Mouse (Mus musculus): ENCODE data around the gene Ntn5. TPM values are rescaled to one million over a fixed set of nuclear protein-coding genes. Genes with fewer than 3 reads are reported as not detected.

Ntn5 gene
- total and polyA plus RNA-seq, 3 experiments = 0.08 to 0.57 TPM; not detected in 1

DNA sequence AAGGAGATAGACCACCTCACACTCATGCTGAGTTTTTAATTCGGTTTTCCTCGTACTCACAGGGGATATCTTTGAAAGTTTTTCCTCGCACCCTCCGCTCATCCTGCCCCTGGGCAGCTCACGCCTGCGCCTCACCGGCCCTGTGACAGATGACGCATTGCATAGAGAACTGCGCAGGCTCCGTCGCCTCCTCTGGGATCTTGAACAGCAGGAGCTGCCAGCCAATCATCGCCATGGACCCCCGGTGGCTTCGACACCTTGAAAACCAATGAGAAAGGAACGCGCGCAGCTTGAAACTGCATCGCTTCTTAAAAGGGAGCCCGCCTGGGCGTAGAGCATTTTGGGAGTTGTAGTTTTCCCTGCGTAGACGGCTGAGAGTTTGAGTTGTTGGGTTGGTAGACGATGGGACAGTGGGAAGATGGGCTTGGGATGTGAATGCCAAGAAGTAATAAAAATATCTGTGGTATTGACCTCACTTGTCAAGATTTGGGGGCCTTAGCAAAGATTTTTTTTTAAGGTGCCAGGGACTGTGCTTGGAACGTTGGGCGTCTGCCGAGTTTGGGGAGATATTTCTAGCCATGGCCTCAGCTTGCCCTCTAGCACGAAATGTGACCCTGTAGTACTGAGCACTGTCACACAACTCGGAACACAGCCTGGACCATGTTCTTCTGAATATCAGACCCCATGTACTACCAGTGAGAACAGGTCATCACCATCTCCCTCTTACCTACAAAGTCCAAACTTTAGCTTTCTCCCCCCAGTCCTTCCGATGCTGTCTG is 45.0 kb upstream of the Ntn5 start:
- dilution Hi-C loops (cut with MboI; ENCODE audit: extremely low pct_ligation_motif_present, extremely low pct_unique_long_range_greater_than_20kb, low sequenced_read_pairs) = no loop called here
- H3K4me1 ChIP-seq (ENCODE audit: control insufficient read depth in 1 of 2, insufficient read depth in 2 of 2) = peaks cover 23 to 91% of the 10 kb centered on the region in 2 experiments

GRCm38 (mm10) chr7:45639561-45640027 is 44.2 kb upstream of the Ntn5 start, which contains the start of gene Mamstr:
TSS of gene Mamstr (plus strand) at chr7:45639977.
- dilution Hi-C loops (cut with MboI; ENCODE audit: extremely low pct_ligation_motif_present, extremely low pct_unique_long_range_greater_than_20kb, low sequenced_read_pairs) (no loop called here), in situ Hi-C loops (cut with MboI; ENCODE audit: low pct_ligation_motif_present, low pct_unique_long_range_greater_than_20kb, low sequenced_read_pairs) (loop anchor here (5.0 kb wide), 1 partner anchor 43 kb away; the partner anchor contains the start of gene Ntn5)
- H3K9ac ChIP-seq (ENCODE audit: insufficient read depth, low read depth) = no peak within 1 kb of the TSS
- H3K36me3 ChIP-seq (replicated peaks in 1 of 2; ENCODE audit: control insufficient read depth in 1 of 2, insufficient read depth in 1 of 2, low read length in 1 of 2) = peaks cover 0 to 14% of the 10 kb centered on the region in 2 experiments
- no peaks in the 10 kb centered on the region for H3K79me2 ChIP-seq (replicated peaks; ENCODE audit: control insufficient read depth, extremely low read depth, insufficient read depth, poor library complexity, severe bottlenecking)
- H3K4me2 ChIP-seq (ENCODE audit: insufficient read depth, low read depth, poor library complexity, severe bottlenecking) = no peak within 1 kb of the TSS
- peaks cover 31 to 95% of the 10 kb centered on the region in 2 experiments for H3K4me1 ChIP-seq (ENCODE audit: control insufficient read depth in 1 of 2, insufficient read depth in 2 of 2)
- no peak for TF ChIP-seq ELF1 (IDR thresholded peaks at IDR 0.05; ENCODE audit: low read depth, low read length)
- peak in 1 of 2 experiments; percentile 1; a peak in 1 of 4 replicates for TF ChIP-seq CTCF (conservative IDR thresholded peaks at IDR 0.05 in 1 of 2, IDR thresholded peaks at IDR 0.05 in 1 of 2; ENCODE audit: low read depth in 2 of 2, low read length in 2 of 2)
- no peak for TF ChIP-seq MAX (IDR thresholded peaks at IDR 0.05; ENCODE audit: low read length)
- H3K9me3 ChIP-seq (replicated peaks; ENCODE audit: low read length) = peaks cover 10% of the 10 kb centered on the region
- H3K27me3 ChIP-seq (replicated peaks) = no peaks in the 10 kb centered on the region
- no peak for DNase-seq (ENCODE audit: extremely low read depth)
- H3K4me3 ChIP-seq (replicated peaks in 1 of 3; ENCODE audit: low read depth in 2 of 3, low read length in 2 of 3, poor library complexity in 1 of 3) = no peak within 1 kb of the TSS
- H3K27ac ChIP-seq (ENCODE audit: insufficient read depth, low read depth) = no peak within 1 kb of the TSS

More for the DNA sequence above, 45.0 kb upstream of the Ntn5 start:
- Histone ChIP-seq H3K9me3 (replicated peaks; ENCODE audit: low read length) (peaks cover 10% of the 10 kb centered on the region), H3K27ac (ENCODE audit: insufficient read depth, low read depth) (no peak overlapping the region), H3K27me3 (replicated peaks) (no peaks in the 10 kb centered on the region), H3K36me3 (replicated peaks in 1 of 2; ENCODE audit: control insufficient read depth in 1 of 2, insufficient read depth in 1 of 2, low read length in 1 of 2) (peaks cover 0 to 14% of the 10 kb centered on the region in 2 experiments), H3K79me2 (replicated peaks; ENCODE audit: control insufficient read depth, extremely low read depth, insufficient read depth, poor library complexity, severe bottlenecking) (no peaks in the 10 kb centered on the region), H3K4me3 (replicated peaks in 1 of 3; ENCODE audit: low read depth in 2 of 3, low read length in 2 of 3, poor library complexity in 1 of 3) (no peak overlapping the region), H3K4me2 (ENCODE audit: insufficient read depth, low read depth, poor library complexity, severe bottlenecking) (no peak overlapping the region), H3K9ac (ENCODE audit: insufficient read depth, low read depth) (no peak overlapping the region)
- in situ Hi-C loops (cut with MboI; ENCODE audit: low pct_ligation_motif_present, low pct_unique_long_range_greater_than_20kb, low sequenced_read_pairs) = loop anchor here (5.0 kb wide), 1 partner anchor 43 kb away; the partner anchor contains the start of gene Ntn5
- DNase-seq (ENCODE audit: extremely low read depth) = no peak
- TF ChIP-seq HCFC1 (IDR thresholded peaks at IDR 0.05; ENCODE audit: low read depth, low read length) (peak; percentile 22; the same call in 1 of the 2 replicates), USF2 (conservative IDR thresholded peaks at IDR 0.05; ENCODE audit: low read depth, low read length) (no peak)

DNA sequence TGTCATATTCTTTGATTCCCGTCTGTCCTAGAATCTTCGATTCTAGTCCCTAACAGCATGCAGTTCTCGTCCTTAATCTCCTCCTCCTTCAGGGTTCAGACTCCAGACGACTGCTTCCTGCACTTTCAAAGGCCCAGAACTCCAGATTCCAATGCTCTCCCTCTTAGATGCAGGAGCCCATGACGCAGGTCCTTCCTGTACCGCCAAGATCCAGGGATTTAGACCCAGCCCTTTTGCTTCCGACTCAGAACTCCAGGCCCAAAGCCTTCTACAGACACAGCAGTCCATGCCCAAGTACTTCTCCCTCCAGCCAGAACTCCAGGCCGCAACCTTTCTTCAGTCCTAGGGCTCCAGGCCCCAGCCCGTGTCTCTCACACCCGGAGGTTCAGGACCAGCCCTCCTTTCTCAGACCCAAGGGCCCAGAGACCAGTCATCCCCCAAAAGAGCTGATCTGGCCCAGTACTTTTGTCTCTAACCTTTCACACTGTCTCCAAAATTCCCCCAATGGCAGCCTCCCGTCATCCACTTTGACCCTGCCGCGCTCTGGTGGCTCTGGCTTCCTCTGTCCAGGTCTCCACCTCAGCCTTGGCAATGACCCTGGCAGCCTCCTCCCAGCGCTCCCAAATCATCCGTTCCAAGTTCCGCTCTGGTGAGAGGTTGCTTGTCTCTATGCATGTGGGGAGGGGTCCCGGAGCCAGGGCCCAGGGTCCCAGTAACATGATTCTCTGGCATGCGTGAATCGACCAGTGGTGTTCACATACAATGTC is 43.4 kb upstream of the Ntn5 start:
- H3K9ac ChIP-seq (ENCODE audit: insufficient read depth, low read depth) = no peak overlapping the region
- DNase-seq (ENCODE audit: extremely low read depth) = no peak
- no peak overlapping the region for H3K27ac ChIP-seq (ENCODE audit: insufficient read depth, low read depth)
- no peaks in the 10 kb centered on the region for H3K27me3 ChIP-seq (replicated peaks)
- H3K79me2 ChIP-seq (replicated peaks; ENCODE audit: control insufficient read depth, extremely low read depth, insufficient read depth, poor library complexity, severe bottlenecking) = no peaks in the 10 kb centered on the region
- H3K36me3 ChIP-seq (replicated peaks in 1 of 2; ENCODE audit: control insufficient read depth in 1 of 2, insufficient read depth in 1 of 2, low read length in 1 of 2) = peaks cover 0 to 12% of the 10 kb centered on the region in 2 experiments
- in situ Hi-C loops (cut with MboI; ENCODE audit: low pct_ligation_motif_present, low pct_unique_long_range_greater_than_20kb, low sequenced_read_pairs) = no loop called here
- dilution Hi-C loops (cut with MboI; ENCODE audit: extremely low pct_ligation_motif_present, extremely low pct_unique_long_range_greater_than_20kb, low sequenced_read_pairs) = no loop called here
- H3K4me2 ChIP-seq (ENCODE audit: insufficient read depth, low read depth, poor library complexity, severe bottlenecking) = no peak overlapping the region
- H3K4me3 ChIP-seq (replicated peaks in 1 of 3; ENCODE audit: low read depth in 2 of 3, low read length in 2 of 3, poor library complexity in 1 of 3) = no peak overlapping the region
- TF ChIP-seq MXI1 (IDR thresholded peaks at IDR 0.05; ENCODE audit: low read depth, low read length) = no peak
- TF ChIP-seq UBTF (IDR thresholded peaks at IDR 0.05; ENCODE audit: low read depth, low read length) = no peak
- no peak for TF ChIP-seq PAX5 (IDR thresholded peaks at IDR 0.05; ENCODE audit: low read length)
- TF ChIP-seq MEF2A (IDR thresholded peaks at IDR 0.05; ENCODE audit: borderline replicate concordance, low read depth, low read length) = no peak
- no peak for TF ChIP-seq EP300 (IDR thresholded peaks at IDR 0.05; ENCODE audit: low read length)
- no peak for TF ChIP-seq ZNF384 (IDR thresholded peaks at IDR 0.05; ENCODE audit: low read depth, low read length)
- TF ChIP-seq USF2 (conservative IDR thresholded peaks at IDR 0.05; ENCODE audit: low read depth, low read length) = no peak
- TF ChIP-seq MYC (IDR thresholded peaks at IDR 0.05; ENCODE audit: low read depth, low read length) = no peak
- no peak for TF ChIP-seq JUN (IDR thresholded peaks at IDR 0.05; ENCODE audit: insufficient read depth, low read depth, low read length)
- no peak for TF ChIP-seq TCF12 (IDR thresholded peaks at IDR 0.05; ENCODE audit: low read depth, low read length)
- no peak for TF ChIP-seq RCOR1 (conservative IDR thresholded peaks at IDR 0.05; ENCODE audit: low read depth, low read length)
- no peak for TF ChIP-seq SMC3 (IDR thresholded peaks at IDR 0.05; ENCODE audit: low read depth, low read length)
- TF ChIP-seq GABPA (IDR thresholded peaks at IDR 0.05; ENCODE audit: insufficient replicate concordance, low read depth, low read length) = no peak
- no peak for TF ChIP-seq JUND (conservative IDR thresholded peaks at IDR 0.05; ENCODE audit: low read depth, low read length)
- TF ChIP-seq BHLHE40 (IDR thresholded peaks at IDR 0.05; ENCODE audit: low read depth, low read length) = no peak
- no peak for TF ChIP-seq HCFC1 (IDR thresholded peaks at IDR 0.05; ENCODE audit: low read depth, low read length)
- no peak for TF ChIP-seq MAX (IDR thresholded peaks at IDR 0.05; ENCODE audit: low read length)
- no peak for TF ChIP-seq ELF1 (IDR thresholded peaks at IDR 0.05; ENCODE audit: low read depth, low read length)
- peaks cover 7% of the 10 kb centered on the region for H3K9me3 ChIP-seq (replicated peaks; ENCODE audit: low read length)
- H3K4me1 ChIP-seq (ENCODE audit: control insufficient read depth in 1 of 2, insufficient read depth in 2 of 2) = peaks cover 31 to 95% of the 10 kb centered on the region in 2 experiments

Measured in CH12.LX (cell line).